Mouse (Mus musculus): ENCODE measurements around the gene Mettl23.

DNA sequence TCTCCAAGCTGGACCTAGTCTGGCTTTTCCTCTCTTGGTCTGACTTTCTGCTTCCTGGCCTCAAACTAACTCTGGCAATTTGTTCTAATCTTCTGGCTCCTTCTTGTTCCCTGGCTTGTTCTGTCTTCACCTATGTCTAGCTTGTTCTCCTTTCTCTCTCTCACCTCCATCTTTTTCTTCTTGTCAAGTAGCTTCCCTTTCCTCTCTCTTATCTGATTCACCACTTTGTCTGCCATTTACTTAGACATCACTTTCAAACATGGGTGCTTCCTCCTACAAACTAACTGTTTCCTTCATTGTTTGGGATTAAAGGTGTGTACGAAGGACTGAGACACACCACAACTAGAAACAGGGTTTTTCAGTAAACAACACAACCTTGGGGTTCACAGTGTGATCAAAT is 8.1 kb upstream of the Mettl23 start:
- TF ChIP-seq POLR2A (IDR thresholded peaks at IDR 0.05; ENCODE audit: extremely low read depth, insufficient read depth, low read length) (no peak), CTCF (IDR thresholded peaks at IDR 0.05; ENCODE audit: low read depth, low read length) (no peak)
